ENCODE assay signal across 7 mouse cellular contexts in the genomic region with DNA sequence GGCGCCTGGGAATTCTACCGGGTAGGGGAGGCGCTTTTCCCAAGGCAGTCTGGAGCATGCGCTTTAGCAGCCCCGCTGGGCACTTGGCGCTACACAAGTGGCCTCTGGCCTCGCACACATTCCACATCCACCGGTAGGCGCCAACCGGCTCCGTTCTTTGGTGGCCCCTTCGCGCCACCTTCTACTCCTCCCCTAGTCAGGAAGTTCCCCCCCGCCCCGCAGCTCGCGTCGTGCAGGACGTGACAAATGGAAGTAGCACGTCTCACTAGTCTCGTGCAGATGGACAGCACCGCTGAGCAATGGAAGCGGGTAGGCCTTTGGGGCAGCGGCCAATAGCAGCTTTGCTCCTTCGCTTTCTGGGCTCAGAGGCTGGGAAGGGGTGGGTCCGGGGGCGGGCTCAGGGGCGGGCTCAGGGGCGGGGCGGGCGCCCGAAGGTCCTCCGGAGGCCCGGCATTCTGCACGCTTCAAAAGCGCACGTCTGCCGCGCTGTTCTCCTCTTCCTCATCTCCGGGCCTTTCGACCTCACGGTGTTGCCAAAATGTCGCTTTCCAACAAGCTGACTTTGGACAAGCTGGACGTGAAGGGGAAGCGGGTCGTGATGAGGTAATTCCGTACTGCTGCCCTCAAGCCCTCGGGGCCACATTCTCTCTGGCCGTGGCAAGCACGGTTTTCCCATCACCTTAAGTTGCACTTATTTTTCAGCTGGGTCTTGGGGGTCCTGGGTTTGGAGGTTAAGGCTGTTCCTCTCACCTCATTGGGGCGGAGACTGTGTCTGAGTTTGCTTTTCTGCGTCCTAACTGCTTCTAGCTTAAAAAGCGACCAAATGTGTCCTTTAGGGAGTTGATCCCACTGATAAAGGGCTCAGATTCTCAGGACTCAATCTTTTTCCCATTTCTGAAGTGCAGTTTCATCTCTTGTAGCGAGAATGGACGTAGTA. TPM values are rescaled to one million over a fixed set of nuclear protein-coding genes. Genes with fewer than 3 reads are reported as not detected.
DNase-seq lines count a peak whose midpoint lies in the region; ATAC-seq lines count a peak whose summit lies in the region.

A gene (plus strand): TSS at position 388 of the 937 bp plus-strand sequence.

- peak; percentile 97 for ATAC-seq in embryonic facial prominence, embryonic 12.5 days (ENCODE audit: insufficient number of reproducible peaks, insufficient read depth, low FRiP score, low TSS enrichment)
- ATAC-seq in limb, embryonic 11.5 days (ENCODE audit: insufficient number of reproducible peaks, low FRiP score, low TSS enrichment, low read depth), result peak; percentile 98
- ATAC-seq in midbrain, embryonic 14.5 days (ENCODE audit: low FRiP score, low TSS enrichment), result peak; percentile 98

- peak; percentile 87 for DNase-seq in adrenal gland, postnatal 25 days
- peak; percentile 100 for DNase-seq in heart, adult 11 months
- peak; percentile 85 for DNase-seq in kidney, adult 18-20 months
- peak; percentile 92 for DNase-seq in limb, embryonic 11.5 days (ENCODE audit: low spot score)
- DNase-seq in midbrain, embryonic 14.5 days, result peak; percentile 94
- peak; percentile 77 to 79 for DNase-seq in spleen, adult 18-20 months

- H3K9me3 ChIP-seq in embryonic facial prominence, embryonic 12.5 days, result no peaks in the 10 kb centered on the region
- no peaks in the 10 kb centered on the region for H3K9me3 ChIP-seq in limb, embryonic 11.5 days (ENCODE audit: control insufficient read depth, low read length)
- H3K9me3 ChIP-seq in midbrain, embryonic 14.5 days (ENCODE audit: control insufficient read depth, low read length), result no peaks in the 10 kb centered on the region

- H3K4me3 ChIP-seq in embryonic facial prominence, embryonic 12.5 days, result peak within 1 kb of the TSS; percentile 51
- peak within 1 kb of the TSS; percentile 50 for H3K4me3 ChIP-seq in limb, embryonic 11.5 days (ENCODE audit: low read depth, low read length)
- H3K4me3 ChIP-seq in midbrain, embryonic 14.5 days (replicated peaks; ENCODE audit: low read depth, low read length), result peak within 1 kb of the TSS; percentile 52

- H3K27me3 ChIP-seq in embryonic facial prominence, embryonic 12.5 days, result peaks cover 4% of the 10 kb centered on the region; the same call in 1 of the 2 replicates
- no peaks in the 10 kb centered on the region for H3K27me3 ChIP-seq in limb, embryonic 11.5 days (ENCODE audit: control insufficient read depth, insufficient read depth, low read length)
- H3K27me3 ChIP-seq in midbrain, embryonic 14.5 days (ENCODE audit: control insufficient read depth, insufficient read depth, low read length), result no peaks in the 10 kb centered on the region

- H3K36me3 ChIP-seq in embryonic facial prominence, embryonic 12.5 days, result no peaks in the 10 kb centered on the region
- H3K36me3 ChIP-seq in limb, embryonic 11.5 days (ENCODE audit: control insufficient read depth, insufficient read depth, low read length), result no peaks in the 10 kb centered on the region
- no peaks in the 10 kb centered on the region for H3K36me3 ChIP-seq in midbrain, embryonic 14.5 days (ENCODE audit: control insufficient read depth, insufficient read depth, low read length)

- peak within 1 kb of the TSS; percentile 62 for H3K9ac ChIP-seq in embryonic facial prominence, embryonic 12.5 days
- H3K9ac ChIP-seq in limb, embryonic 11.5 days (ENCODE audit: low read length), result peak within 1 kb of the TSS; percentile 53
- H3K9ac ChIP-seq in midbrain, embryonic 14.5 days (replicated peaks; ENCODE audit: low read length), result peak within 1 kb of the TSS; percentile 61

- peak within 1 kb of the TSS; percentile 92 for H3K27ac ChIP-seq in embryonic facial prominence, embryonic 12.5 days
- H3K27ac ChIP-seq in limb, embryonic 11.5 days (replicated peaks; ENCODE audit: low read depth, low read length), result peak within 1 kb of the TSS; percentile 90
- H3K27ac ChIP-seq in midbrain, embryonic 14.5 days (replicated peaks; ENCODE audit: low read depth, low read length), result peak within 1 kb of the TSS; percentile 88

- WGBS in embryonic facial prominence, embryonic 12.5 days, result 16% methylated on average over 55 of the region's 55 CpGs
- 12% methylated on average over 55 of the region's 55 CpGs for WGBS in limb, embryonic 11.5 days
- WGBS in midbrain, embryonic 14.5 days, result 15% methylated on average over 50 of the region's 55 CpGs

- H3K4me1 ChIP-seq in embryonic facial prominence, embryonic 12.5 days, result peaks cover 12% of the 10 kb centered on the region
- H3K4me1 ChIP-seq in limb, embryonic 11.5 days (ENCODE audit: control insufficient read depth, insufficient read depth, low read length), result no peaks in the 10 kb centered on the region
- peaks cover 19% of the 10 kb centered on the region; the same call in 1 of the 2 replicates for H3K4me1 ChIP-seq in midbrain, embryonic 14.5 days (ENCODE audit: control insufficient read depth, insufficient read depth, low read length)

- H3K4me2 ChIP-seq in embryonic facial prominence, embryonic 12.5 days (replicated peaks), result peak within 1 kb of the TSS; percentile 62
- H3K4me2 ChIP-seq in limb, embryonic 11.5 days (ENCODE audit: low read depth, severe bottlenecking), result peak within 1 kb of the TSS; percentile 58
- peak within 1 kb of the TSS; percentile 63 for H3K4me2 ChIP-seq in midbrain, embryonic 14.5 days (ENCODE audit: low read length)

RNA-seq across cellular contexts. Expression of the gene that starts here (rescaled TPM):
- total RNA-seq in adrenal gland, postnatal 25 days (2021), result 218 and 234 TPM in 2 replicates
- 298 and 309 TPM in 2 replicates for polyA plus RNA-seq in embryonic facial prominence, embryonic 12.5 days (2016; fragmentation: Nextera tagmentation; extraction: Ambion mirVana)
- 418 and 465 TPM in 2 replicates for polyA plus RNA-seq in limb, embryonic 11.5 days (2014; fragmentation: Nextera tagmentation; extraction: Ambion mirVana)
- polyA plus RNA-seq in midbrain, embryonic 14.5 days (2014; fragmentation: Nextera tagmentation; extraction: Ambion mirVana), result 243 and 266 TPM in 2 replicates

Comparison
In these comparisons a context has a peak if more than half of its experiments do, and no peak if none do; other contexts are left out.
1. Peak in every context shown above with its lines: DNase-seq, ATAC-seq, H3K4me3 ChIP-seq and H3K27ac ChIP-seq.